Mouse (Mus musculus) hindbrain, embryonic 14.5 days (tissue): ENCODE measurements around the gene Sema3a. TPM values are rescaled to one million over a fixed set of nuclear protein-coding genes. Genes with fewer than 3 reads are reported as not detected.

Experiments used
- ATAC-seq: fragments of 200-750 bp; cut with Nextera tagmentation; 2 replicates; pipeline ENCODE4 v1.8.0; 2017; ENCODE audit warnings: moderate number of reproducible peaks, mild to moderate bottlenecking, moderate TSS enrichment, moderate library complexity; ENCODE audit not compliant: low FRiP score
- DNase-seq: peaks from one replicate; pipeline ENCODE4 v3.0.0-alpha.2; 2015; ENCODE audit warnings: low spot score
- H3K27ac ChIP-seq: fragments of 300-500 bp; sonication (generic); 2 replicates; pipeline ENCODE4 v1.5.1; 2014; ENCODE audit warnings: mild to moderate bottlenecking, moderate library complexity
- H3K27me3 ChIP-seq: fragments of 300-500 bp; sonication (generic); 2 replicates; pipeline ENCODE4 v1.6.1; 2014; ENCODE audit warnings: mild to moderate bottlenecking, low read length, mixed read lengths; ENCODE audit not compliant: control insufficient read depth, insufficient read depth
- H3K36me3 ChIP-seq: fragments of 300-500 bp; sonication (generic); replicated peaks from 2 replicates; pipeline ENCODE4 v1.6.1; 2014; ENCODE audit not compliant: control insufficient read depth, insufficient read depth
- H3K4me1 ChIP-seq: fragments of 300-500 bp; sonication (generic); replicated peaks from 2 replicates; pipeline ENCODE4 v1.6.1; 2014; ENCODE audit warnings: antibody characterized with exemption, low read length, mixed read lengths; ENCODE audit not compliant: control insufficient read depth, insufficient read depth
- H3K4me2 ChIP-seq: fragments of 300-500 bp; sonication (generic); replicated peaks from 2 replicates; pipeline ENCODE4 v1.6.1; 2014; ENCODE audit warnings: mild to moderate bottlenecking, moderate library complexity
- H3K4me3 ChIP-seq: fragments of 300-500 bp; sonication (generic); replicated peaks from 2 replicates; pipeline ENCODE4 v1.5.1; 2014; ENCODE audit warnings: mild to moderate bottlenecking, low read length
- H3K9ac ChIP-seq: fragments of 300-500 bp; sonication (generic); 2 replicates; pipeline ENCODE4 v1.6.1; 2014
- H3K9me3 ChIP-seq: fragments of 300-500 bp; sonication (generic); 2 replicates; pipeline ENCODE4 v1.6.1; 2016; ENCODE audit warnings: low read length; ENCODE audit not compliant: control insufficient read depth
- WGBS: fragments of 180-500 bp; shearing (Covaris S2); extraction: QIAGEN DNeasy Blood & Tissue Kit; methylation state at CpG from one replicate; pipeline ENCODE4 v1.1.7; 2014; 5-methylcytosine and 5-hydroxymethylcytosine counted together
- polyA plus RNA-seq: library from polyadenylated mRNA; unstranded; fragments of >200 nt; fragmentation: Nextera tagmentation; extraction: Ambion mirVana; gene quantifications from 2 replicates; pipeline ENCODE4 v1.2.1, GENCODE M21; 2014

Gene Sema3a
- polyA plus RNA-seq, 1 experiment from 2014 or later = 31.1 TPM

GRCm38 (mm10) chr5:13149909-13150308, 24.7 kb downstream of the Sema3a start:
- Histone ChIP-seq H3K27ac (no peak overlapping the region), H3K36me3 (no peaks in the 10 kb centered on the region), H3K27me3 (no peaks in the 10 kb centered on the region), H3K9me3 (no peaks in the 10 kb centered on the region), H3K9ac (no peak overlapping the region), H3K4me1 (peaks cover 4% of the 10 kb centered on the region; the same call in 1 of the 2 replicates), H3K4me3 (no peak overlapping the region), H3K4me2 (no peak overlapping the region)
- 68% methylated on average over 5 of the region's 5 CpGs for WGBS
- DNase-seq (no peak), ATAC-seq (no peak)

- Histone ChIP-seq H3K9me3 (no peaks in the 10 kb centered on the region), H3K4me2 (no peak overlapping the region), H3K9ac (no peak overlapping the region), H3K36me3 (no peaks in the 10 kb centered on the region), H3K4me3 (no peak overlapping the region), H3K27ac (no peak overlapping the region), H3K4me1 (peaks cover 4% of the 10 kb centered on the region; the same call in 1 of the 2 replicates), H3K27me3 (no peaks in the 10 kb centered on the region)
- ATAC-seq (no peak), DNase-seq (peak; percentile 37)
- WGBS = 61% methylated on average over 2 of the region's 2 CpGs
Observed at GRCm38 (mm10) chr5:13151002-13151401, 25.8 kb downstream of the Sema3a start.

- no peak overlapping the region for H3K27ac ChIP-seq
- no peaks in the 10 kb centered on the region for H3K9me3 ChIP-seq
- H3K9ac ChIP-seq = no peak overlapping the region
- no peaks in the 10 kb centered on the region for H3K36me3 ChIP-seq
- WGBS = 70% methylated on average over 5 of the region's 5 CpGs
- H3K4me2 ChIP-seq = no peak overlapping the region
- no peak overlapping the region for H3K4me3 ChIP-seq
- H3K4me1 ChIP-seq = no peaks in the 10 kb centered on the region
- DNase-seq (no peak), ATAC-seq (no peak)
- H3K27me3 ChIP-seq = no peaks in the 10 kb centered on the region
Observed at GRCm38 (mm10) chr5:13157761-13158612, 32.8 kb downstream of the Sema3a start.

GRCm38 (mm10) chr5:13182186-13182585, 57.0 kb downstream of the Sema3a start:
- Histone ChIP-seq H3K9ac (no peak overlapping the region), H3K9me3 (no peaks in the 10 kb centered on the region), H3K4me3 (no peak overlapping the region), H3K4me1 (no peaks in the 10 kb centered on the region), H3K27ac (no peak overlapping the region), H3K36me3 (no peaks in the 10 kb centered on the region), H3K4me2 (no peak overlapping the region), H3K27me3 (no peaks in the 10 kb centered on the region)
- 95% methylated on average over 2 of the region's 2 CpGs for WGBS
- DNase-seq (no peak), ATAC-seq (no peak)

DNA sequence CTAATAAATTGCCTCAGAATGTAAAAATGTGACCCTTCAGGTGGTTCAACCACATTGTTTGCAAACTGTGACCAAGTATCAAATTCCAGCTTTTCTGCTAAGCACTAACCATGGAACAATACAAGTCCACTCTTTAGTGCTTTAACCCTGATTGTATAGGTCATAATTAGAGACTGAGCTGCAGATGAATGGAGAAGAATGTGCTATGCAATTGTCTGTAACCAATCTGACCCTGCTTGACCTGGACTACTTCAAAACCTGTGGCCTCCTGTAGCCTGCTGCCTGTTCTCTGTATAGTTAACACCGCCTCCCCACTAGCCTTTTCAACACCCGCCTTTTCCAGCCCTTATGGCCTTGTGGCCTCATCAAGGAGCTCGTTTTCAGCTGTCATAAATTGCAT, 72.7 kb downstream of the Sema3a start:
- Histone ChIP-seq H3K9ac (no peak overlapping the region), H3K4me2 (no peak overlapping the region), H3K27me3 (no peaks in the 10 kb centered on the region), H3K36me3 (no peaks in the 10 kb centered on the region), H3K27ac (no peak overlapping the region), H3K9me3 (no peaks in the 10 kb centered on the region), H3K4me3 (no peak overlapping the region), H3K4me1 (no peaks in the 10 kb centered on the region)
- ATAC-seq (0 out of 2 replicates have a peak, but pooled peaks have one; percentile 21), DNase-seq (no peak)
- WGBS = 9% methylated on average over 3 of the region's 3 CpGs

- no peak overlapping the region for H3K4me3 ChIP-seq
- H3K4me1 ChIP-seq = no peaks in the 10 kb centered on the region
- DNase-seq = no peak
- H3K9me3 ChIP-seq = no peaks in the 10 kb centered on the region
- 65% methylated on average over 6 of the region's 6 CpGs for WGBS
- H3K4me2 ChIP-seq = no peak overlapping the region
- H3K27ac ChIP-seq = no peak overlapping the region
- ATAC-seq = no peak
- H3K36me3 ChIP-seq = no peaks in the 10 kb centered on the region
- H3K9ac ChIP-seq = no peak overlapping the region
- no peaks in the 10 kb centered on the region for H3K27me3 ChIP-seq
Observed at GRCm38 (mm10) chr5:13199709-13200108, 74.5 kb downstream of the Sema3a start.

- Histone ChIP-seq H3K27ac (no peak overlapping the region), H3K36me3 (no peaks in the 10 kb centered on the region), H3K9ac (no peak overlapping the region), H3K4me1 (no peaks in the 10 kb centered on the region), H3K4me2 (no peak overlapping the region), H3K27me3 (no peaks in the 10 kb centered on the region), H3K9me3 (no peaks in the 10 kb centered on the region), H3K4me3 (no peak overlapping the region)
- WGBS = 79% methylated on average over 3 of the region's 3 CpGs
- DNase-seq (no peak), ATAC-seq (no peak)
Observed at GRCm38 (mm10) chr5:13255353-13255752, 130.1 kb downstream of the Sema3a start.

GRCm38 (mm10) chr5:13256321-13256720, 131.1 kb downstream of the Sema3a start:
- Histone ChIP-seq H3K36me3 (no peaks in the 10 kb centered on the region), H3K4me2 (no peak overlapping the region), H3K9me3 (no peaks in the 10 kb centered on the region), H3K27ac (no peak overlapping the region), H3K27me3 (no peaks in the 10 kb centered on the region), H3K9ac (no peak overlapping the region), H3K4me3 (no peak overlapping the region), H3K4me1 (no peaks in the 10 kb centered on the region)
- 56% methylated on average over 1 of the region's 1 CpGs for WGBS
- ATAC-seq = no peak
- no peak for DNase-seq

DNA sequence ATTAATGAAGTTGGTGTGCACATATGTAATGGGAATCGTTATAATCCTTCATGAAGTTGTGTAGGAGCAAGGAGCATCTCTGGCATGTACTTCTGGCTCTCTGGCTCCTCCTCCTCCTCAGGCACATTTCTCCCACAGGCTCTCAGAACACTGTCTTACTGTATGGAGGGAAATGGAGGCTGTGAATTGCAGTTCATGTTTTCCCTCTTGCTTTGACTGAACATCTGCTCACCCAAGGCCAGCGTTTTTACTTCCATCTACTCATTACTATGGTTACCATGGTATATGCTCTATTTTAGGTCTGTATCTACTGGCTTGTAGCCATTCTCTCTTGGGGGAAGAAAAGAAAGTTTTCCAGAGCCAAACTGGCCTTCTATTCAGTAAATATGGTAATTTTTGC, 137.9 kb downstream of the Sema3a start:
- WGBS = 56% methylated on average over 2 of the region's 2 CpGs
- H3K4me2 ChIP-seq = no peak overlapping the region
- ATAC-seq (peak; percentile 87), DNase-seq (peak; percentile 26)
- H3K27ac ChIP-seq = no peak overlapping the region
- H3K36me3 ChIP-seq = no peaks in the 10 kb centered on the region
- no peaks in the 10 kb centered on the region for H3K9me3 ChIP-seq
- no peak overlapping the region for H3K4me3 ChIP-seq
- no peak overlapping the region for H3K9ac ChIP-seq
- H3K4me1 ChIP-seq = 0 out of 2 replicates have a peak, but pooled peaks cover 3% of the 10 kb centered on the region
- H3K27me3 ChIP-seq = no peaks in the 10 kb centered on the region
